ENCODE assay signal across 22 mouse cellular contexts in the genomic region with DNA sequence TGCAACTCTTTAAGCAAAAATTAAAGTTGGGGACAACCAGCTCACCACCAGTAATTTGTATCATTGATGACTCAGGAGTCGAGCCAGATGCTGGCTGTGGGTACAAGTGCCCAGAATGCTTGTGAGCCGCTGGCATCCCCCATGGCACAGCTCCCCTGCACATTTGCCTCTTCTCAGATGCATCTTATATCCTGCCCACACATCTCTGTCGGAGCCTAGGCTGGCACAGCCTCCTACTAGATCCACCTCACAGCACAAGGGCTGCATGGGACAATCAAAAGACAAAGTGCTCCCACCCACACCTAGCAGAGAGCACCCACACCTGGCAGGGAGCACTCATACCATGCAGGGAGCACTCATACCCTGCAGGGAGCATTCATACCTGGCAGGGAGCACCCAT.
DNase-seq lines count a peak whose midpoint lies in the region; ATAC-seq lines count a peak whose summit lies in the region.
"Had no signal": no experiment of that assay in that cellular context is flagged by ENCODE, and none has a peak within 500 bp of the region (broad histone marks: within the 10 kb centered on the region; RNA-seq: fewer than 3 reads in every experiment).

No protein-coding gene starts in this region.

- no peak for ATAC-seq in megakaryocyte, adult 5-6 weeks (ENCODE audit: poor library complexity, severe bottlenecking)
- ATAC-seq: CD4-positive, CD25-positive, alpha-beta regulatory T cell, adult 4 months; forebrain, embryonic 15.5 days; hindbrain, embryonic 16.5 days; intestine, embryonic 16.5 days; midbrain, embryonic 15.5 days had no signal

- intact Hi-C loops in left cerebral cortex, postnatal 14 days (cut with DNase I): no loop called here

- peak; percentile 13 for DNase-seq in layer of hippocampus, adult 11-12 months (ENCODE audit: low spot score)
- no peak for DNase-seq in layer of hippocampus, postnatal 25 days (ENCODE audit: extremely low spot score in 1 of 2, low spot score in 1 of 2)
- peak; percentile 78 for DNase-seq in right cerebral cortex, adult 18-20 months
- no peak for DNase-seq in right cerebral cortex, postnatal 4 days
- DNase-seq in left cerebral cortex, postnatal 14 days (ENCODE audit: low spot score in 2 of 2): peak; percentile 17
- DNase-seq in telencephalon, adult 2 months (ENCODE audit: low read depth, low spot score): peak; percentile 50
- no peak for DNase-seq in spleen, postnatal 36 days (ENCODE audit: low spot score in 2 of 2)
- DNase-seq: adrenal gland, postnatal 36 days; cerebellum, adult 11 months; cerebellum, adult 9-11 months; gastrocnemius, postnatal 10 days; kidney, adult 9 months; kidney, postnatal 14 days; lung, postnatal 4 days; thymus, adult 18-20 months; thymus, postnatal 36 days had no signal

Comparison
In these comparisons a context has a peak if more than half of its experiments do, and no peak if none do; other contexts are left out.
1. DNase-seq: peak in layer of hippocampus, adult 11-12 months (single experiment), right cerebral cortex, adult 18-20 months (single experiment), left cerebral cortex, postnatal 14 days (2 of 2) and telencephalon, adult 2 months (single experiment); none in layer of hippocampus, postnatal 25 days (0 of 2), right cerebral cortex, postnatal 4 days (single experiment) and spleen, postnatal 36 days (0 of 2).